Mouse (Mus musculus) brown adipose tissue, adult 24 weeks (tissue): ENCODE measurements around the gene Agap1. TPM values are rescaled to one million over a fixed set of nuclear protein-coding genes. Genes with fewer than 3 reads are reported as not detected.

Experiments
- H3K27ac ChIP-seq: fragments of 200-500 bp; replicated peaks from 2 replicates; pipeline ENCODE4 v1.5.1; 2012; ENCODE audit warnings: low read depth, mild to moderate bottlenecking, low read length
- H3K4me1 ChIP-seq: fragments of 200-500 bp; 2 replicates; pipeline ENCODE4 v1.6.1; 2012; ENCODE audit warnings: low read length, mixed read lengths; ENCODE audit not compliant: control insufficient read depth, insufficient read depth, insufficient read length
- H3K4me3 ChIP-seq: fragments of 200-500 bp; 2 replicates; pipeline ENCODE4 v1.5.1; 2012; ENCODE audit warnings: low read depth, mild to moderate bottlenecking, low read length, moderate library complexity; ENCODE audit not compliant: insufficient read depth
- polyA plus RNA-seq: library from polyadenylated mRNA; stranded (reverse); fragments of >200 nt; gene quantifications from 2 replicates; pipeline ENCODE4 v1.2.4, GENCODE M21; 2012; ENCODE audit not compliant: missing spikeins, insufficient read depth, insufficient read length

Gene Agap1
- polyA plus RNA-seq, 1 experiment: 8.4 TPM

DNA sequence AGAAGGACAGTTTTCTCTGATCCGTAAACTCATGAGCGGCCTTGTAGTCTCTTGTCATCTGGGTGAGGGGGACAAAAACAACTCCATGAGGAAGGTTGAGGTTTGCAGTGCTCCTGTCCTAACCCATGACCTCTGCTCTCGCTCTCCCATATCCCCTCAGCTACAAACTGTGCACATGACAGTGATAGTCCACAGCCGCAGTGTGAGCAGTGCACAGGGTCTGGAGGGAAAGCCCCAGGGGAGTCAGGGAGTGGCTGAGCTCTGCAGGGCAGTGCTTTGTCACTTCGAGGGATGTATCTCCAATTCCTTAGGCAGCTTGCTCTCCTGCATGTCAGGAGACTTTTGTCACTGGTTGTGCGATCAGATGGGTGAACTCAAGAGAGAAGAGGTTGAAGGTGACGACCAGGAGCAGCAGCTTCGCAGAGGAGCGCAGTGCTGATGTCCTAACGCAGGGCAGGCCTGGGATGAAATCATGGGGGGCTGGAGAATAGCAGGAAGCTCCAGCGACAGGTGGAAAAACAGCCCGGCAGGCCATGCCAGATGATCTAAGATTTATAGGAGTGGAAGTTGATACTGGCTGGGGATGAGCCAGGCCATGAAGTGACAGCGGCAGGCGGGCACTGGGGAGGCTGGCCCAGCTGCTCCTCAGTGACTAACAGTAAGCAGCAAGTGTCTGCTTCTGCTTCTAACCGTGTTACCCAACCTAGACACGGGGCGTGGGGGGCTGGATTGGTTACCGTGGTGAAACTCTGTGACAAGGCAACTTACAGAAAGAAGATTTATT, 83.7 kb downstream of the Agap1 start:
- Histone ChIP-seq H3K27ac (no peak overlapping the region), H3K4me3 (no peak overlapping the region), H3K4me1 (peaks cover 8% of the 10 kb centered on the region)

DNA sequence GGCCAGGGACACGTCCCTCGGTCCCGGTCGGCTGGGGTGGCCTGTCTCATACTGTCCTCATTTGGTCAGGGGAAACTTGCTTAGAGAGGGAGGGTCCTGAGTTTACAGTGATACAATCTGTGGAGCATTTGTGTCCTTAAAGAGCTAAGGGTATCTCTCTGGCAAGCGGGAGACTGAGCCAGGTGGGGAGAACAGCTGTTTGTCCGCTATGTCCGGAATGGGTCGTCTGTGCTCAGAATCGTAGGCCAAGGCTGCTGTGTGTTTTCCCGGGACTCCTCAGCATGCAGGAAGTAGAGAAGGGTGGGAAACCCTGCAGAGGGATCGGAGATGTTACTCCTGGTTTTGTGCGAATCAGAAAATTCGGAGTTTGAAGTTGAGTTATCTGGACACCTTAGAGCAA, 84.5 kb downstream of the Agap1 start:
- Histone ChIP-seq H3K4me1 (peaks cover 8% of the 10 kb centered on the region), H3K4me3 (no peak overlapping the region), H3K27ac (no peak overlapping the region)

DNA sequence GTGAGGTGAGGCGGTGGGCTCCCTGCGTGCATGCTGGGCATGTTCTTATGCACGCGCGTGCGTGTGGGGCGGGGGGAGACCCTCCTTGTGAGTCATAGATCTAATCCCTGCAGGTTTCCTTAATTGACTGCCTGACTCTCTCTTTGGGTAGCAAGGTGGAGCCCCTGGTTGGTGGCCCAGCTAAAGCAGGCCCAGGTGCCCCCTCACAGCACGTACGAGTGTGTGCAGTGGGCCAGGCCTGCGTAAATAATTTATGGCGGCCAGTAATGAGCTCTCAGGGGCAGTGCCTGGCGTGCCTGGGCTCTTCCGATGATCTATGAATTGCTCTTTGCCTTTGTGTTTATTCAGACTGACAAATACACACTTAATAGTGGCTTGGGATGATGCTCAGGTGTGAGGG, 86.5 kb downstream of the Agap1 start:
- Histone ChIP-seq H3K4me1 (peaks cover 6% of the 10 kb centered on the region), H3K27ac (no peak overlapping the region), H3K4me3 (no peak overlapping the region)

DNA sequence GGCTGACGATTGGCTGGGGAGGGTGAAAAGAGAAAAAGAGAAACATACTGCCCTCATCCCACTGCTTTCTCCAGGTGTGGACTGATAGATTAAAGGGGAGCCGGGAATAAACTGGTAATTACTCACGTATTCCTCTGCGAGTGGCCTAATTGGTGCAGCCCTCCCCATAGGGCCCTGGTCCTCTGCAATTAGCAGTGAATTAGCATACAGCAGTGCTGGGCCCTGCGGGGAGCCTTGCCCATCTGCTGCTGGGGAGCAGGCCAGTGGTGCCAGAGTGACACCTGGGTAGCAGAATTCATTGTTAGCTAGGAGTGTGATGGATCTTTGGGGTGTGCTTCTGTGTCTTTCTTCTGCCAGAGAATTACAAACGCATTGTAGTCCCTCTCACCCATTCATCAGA, 87.9 kb downstream of the Agap1 start:
- peaks cover 13% of the 10 kb centered on the region for H3K4me1 ChIP-seq
- no peak overlapping the region for H3K4me3 ChIP-seq
- no peak overlapping the region for H3K27ac ChIP-seq

DNA sequence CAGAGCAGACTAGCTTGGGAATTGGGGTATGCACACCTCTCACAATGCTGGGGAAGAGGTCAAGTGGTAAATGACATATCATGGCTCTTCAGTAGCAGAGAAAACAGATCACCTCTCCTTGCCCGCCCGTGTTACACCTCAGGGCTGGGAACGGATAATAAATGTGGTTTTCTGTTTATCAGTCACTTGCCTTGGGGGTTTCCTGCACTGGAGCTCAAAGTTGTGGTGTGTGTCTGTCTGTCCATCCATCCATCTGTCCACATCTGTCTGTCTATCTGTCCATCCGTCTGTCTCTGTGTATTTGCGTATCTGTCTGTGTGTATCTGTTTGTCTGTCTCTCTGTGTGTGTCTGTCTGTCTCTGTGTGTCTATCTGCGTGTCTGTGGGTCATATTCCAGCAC, 88.7 kb downstream of the Agap1 start:
- H3K4me1 ChIP-seq: peaks cover 12% of the 10 kb centered on the region
- H3K4me3 ChIP-seq: no peak overlapping the region
- H3K27ac ChIP-seq: no peak overlapping the region

DNA sequence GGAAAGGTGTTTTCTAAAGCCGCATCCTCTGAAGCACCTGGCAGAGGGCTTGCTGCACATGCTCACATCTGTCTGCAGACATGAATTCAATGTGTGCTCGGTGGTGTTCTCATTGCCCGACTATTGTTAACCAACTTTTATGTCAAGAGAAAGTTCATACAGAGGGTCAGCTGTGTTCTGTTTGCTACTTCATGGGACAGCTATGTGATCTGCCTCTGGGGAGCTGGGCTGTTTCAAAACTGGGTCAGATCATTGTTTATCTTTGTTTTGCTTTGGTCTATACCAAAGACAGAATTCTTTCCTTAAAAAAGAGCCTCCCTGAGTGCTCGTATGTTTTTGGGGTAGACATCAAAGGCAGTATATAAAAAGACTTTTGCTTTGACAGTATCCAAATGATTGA, 89.5 kb downstream of the Agap1 start:
- Histone ChIP-seq H3K4me3 (no peak overlapping the region), H3K4me1 (peaks cover 16% of the 10 kb centered on the region), H3K27ac (no peak overlapping the region)

DNA sequence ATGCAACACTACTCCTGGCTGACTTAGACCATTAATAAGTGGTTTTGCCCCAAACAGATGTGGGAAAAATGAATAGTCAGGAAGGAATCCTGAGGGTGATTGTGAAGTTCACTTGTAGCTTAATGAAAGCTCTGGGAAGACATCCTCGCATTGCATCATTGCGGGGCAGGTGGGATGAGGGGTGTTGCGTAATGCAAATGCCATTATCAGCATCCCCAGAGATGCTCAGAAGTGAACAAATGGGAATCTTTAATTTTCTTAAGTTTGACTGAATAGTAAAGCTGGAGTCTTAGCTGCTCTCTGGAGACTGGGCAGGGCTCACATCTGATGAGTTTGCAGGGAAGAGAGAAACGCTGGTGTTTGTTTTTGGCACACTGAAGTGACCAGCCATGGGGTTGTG, 90.5 kb downstream of the Agap1 start:
- Histone ChIP-seq H3K4me1 (peaks cover 21% of the 10 kb centered on the region), H3K27ac (no peak overlapping the region), H3K4me3 (no peak overlapping the region)

DNA sequence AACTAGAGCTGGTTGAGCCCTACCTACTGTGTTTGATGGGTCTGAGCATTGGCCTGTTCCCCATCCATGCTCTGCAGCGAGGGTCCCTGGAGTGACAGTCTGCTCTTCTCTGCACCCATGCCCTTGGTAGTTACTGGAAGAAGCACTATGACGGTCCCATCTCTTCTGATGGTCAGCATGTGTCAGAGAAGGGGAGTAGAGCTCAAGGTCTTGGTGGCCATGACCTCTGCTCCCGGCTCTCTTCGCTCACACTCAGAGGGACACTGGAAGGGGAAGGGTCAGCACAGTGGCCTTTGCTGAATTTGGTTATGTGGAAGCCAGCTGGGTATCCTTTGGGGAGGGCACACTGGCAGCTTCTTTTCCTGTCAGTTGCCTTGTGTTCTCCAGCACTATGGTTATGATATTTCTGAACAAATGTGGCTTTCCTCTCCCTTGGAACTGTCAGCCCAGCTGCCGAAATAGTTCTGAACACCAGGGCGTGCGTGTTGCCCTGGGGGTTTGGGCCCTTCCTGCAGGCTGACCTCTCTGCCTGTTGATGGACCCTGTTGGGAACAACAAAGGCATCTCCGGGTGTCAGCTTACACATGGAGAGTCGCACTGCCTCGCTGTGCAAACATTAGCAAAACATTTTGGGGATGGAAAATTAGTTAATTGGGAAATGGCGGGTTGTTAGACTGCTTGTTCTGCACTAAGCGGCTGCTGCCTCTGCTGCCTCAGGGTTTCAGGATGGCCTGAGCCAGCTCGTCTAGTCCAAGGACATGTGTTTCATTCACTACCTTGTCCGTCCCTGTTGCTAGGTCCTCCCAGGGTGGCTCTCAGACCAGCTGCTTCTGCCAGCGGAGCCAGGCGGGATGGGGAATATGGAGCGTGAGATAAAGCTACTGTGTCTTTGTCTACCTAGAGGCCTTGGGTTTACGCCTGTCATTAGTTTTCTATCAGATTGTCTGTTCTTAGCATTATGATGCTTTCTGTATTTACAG, 93.2 kb downstream of the Agap1 start:
- no peak overlapping the region for H3K4me3 ChIP-seq
- H3K27ac ChIP-seq: no peak overlapping the region
- peaks cover 21% of the 10 kb centered on the region for H3K4me1 ChIP-seq

DNA sequence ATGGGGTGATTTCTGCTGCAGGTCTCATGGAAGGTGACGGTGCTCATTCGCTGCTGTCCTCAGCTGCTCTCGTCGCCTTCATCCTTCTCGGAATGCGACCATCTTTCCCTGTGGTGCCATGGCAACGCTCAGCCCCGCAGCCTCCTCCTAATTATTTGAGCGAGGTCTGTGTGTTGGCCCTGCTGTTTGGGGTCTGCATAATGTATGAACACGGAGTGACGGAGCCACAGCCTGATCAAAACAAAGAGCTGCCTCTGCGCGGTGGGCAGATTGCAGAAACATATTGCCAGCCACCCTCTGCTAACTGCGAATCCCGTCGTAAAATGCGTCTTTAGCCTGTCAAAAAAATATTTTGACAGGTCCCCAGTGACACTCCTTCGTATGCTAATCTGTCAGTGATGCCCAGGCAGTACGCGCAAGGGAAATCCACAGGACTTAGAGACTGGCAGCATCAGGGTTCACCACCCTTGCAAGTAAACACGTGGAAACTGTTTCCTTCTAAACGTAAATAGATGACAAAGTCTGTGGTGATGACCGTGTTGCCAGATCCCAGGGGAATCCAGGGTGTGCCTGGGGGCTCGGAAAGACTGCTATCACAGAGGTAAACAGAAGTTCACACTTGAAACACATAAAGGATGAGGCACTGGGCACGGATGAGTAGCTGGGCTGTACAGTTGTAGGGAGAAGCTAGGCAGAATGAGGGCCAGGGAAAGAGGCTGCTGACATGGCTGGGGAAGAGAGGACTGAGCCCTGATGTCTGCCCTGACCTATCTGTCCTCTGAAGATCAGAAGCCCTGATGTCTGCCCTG, 95.7 kb downstream of the Agap1 start:
- H3K4me1 ChIP-seq: peaks cover 24% of the 10 kb centered on the region
- no peak overlapping the region for H3K27ac ChIP-seq
- H3K4me3 ChIP-seq: no peak overlapping the region

DNA sequence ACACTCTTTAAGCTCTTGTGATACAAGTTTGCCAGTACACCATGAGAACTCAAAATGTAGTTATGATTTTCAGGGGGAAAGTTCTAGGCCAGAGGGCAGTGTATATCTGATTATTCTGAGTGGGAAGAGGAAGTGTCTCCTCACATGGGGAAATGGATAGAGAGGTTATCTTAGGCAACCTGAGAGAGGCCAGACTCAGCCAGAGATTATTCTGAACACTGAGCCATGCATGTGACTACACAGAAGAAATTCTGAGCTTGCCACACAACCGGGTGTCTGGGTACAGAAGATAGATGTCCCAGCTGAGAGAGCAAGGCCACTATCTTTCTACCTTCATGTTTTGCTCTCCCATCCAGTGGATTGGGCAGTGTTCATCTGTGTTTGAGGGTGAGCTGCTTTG, 97.9 kb downstream of the Agap1 start:
- Histone ChIP-seq H3K27ac (no peak overlapping the region), H3K4me1 (peaks cover 27% of the 10 kb centered on the region)

DNA sequence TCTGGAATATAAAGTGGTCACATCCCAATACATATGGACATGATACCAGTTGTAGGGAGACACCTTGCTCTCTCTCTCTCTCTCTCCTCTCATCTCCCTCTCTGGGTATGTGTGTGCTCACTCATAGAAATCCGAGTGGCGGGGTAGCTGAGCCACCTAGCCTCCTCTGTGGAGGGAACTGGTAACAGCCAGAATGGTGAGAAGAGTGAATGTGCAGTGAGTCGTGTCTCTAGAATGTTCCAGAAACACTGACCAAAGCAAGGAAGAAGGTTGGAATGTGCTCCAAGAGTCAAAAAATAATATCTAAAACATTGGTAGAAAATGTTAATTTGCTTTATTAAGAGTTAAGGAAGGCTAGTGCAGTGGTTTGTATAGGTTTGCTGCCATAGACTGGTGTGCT, 99.2 kb downstream of the Agap1 start:
- no peak overlapping the region for H3K4me3 ChIP-seq
- no peak overlapping the region for H3K27ac ChIP-seq
- peaks cover 29% of the 10 kb centered on the region for H3K4me1 ChIP-seq

More for the DNA sequence above, 97.9 kb downstream of the Agap1 start:
- H3K4me3 ChIP-seq: no peak overlapping the region

DNA sequence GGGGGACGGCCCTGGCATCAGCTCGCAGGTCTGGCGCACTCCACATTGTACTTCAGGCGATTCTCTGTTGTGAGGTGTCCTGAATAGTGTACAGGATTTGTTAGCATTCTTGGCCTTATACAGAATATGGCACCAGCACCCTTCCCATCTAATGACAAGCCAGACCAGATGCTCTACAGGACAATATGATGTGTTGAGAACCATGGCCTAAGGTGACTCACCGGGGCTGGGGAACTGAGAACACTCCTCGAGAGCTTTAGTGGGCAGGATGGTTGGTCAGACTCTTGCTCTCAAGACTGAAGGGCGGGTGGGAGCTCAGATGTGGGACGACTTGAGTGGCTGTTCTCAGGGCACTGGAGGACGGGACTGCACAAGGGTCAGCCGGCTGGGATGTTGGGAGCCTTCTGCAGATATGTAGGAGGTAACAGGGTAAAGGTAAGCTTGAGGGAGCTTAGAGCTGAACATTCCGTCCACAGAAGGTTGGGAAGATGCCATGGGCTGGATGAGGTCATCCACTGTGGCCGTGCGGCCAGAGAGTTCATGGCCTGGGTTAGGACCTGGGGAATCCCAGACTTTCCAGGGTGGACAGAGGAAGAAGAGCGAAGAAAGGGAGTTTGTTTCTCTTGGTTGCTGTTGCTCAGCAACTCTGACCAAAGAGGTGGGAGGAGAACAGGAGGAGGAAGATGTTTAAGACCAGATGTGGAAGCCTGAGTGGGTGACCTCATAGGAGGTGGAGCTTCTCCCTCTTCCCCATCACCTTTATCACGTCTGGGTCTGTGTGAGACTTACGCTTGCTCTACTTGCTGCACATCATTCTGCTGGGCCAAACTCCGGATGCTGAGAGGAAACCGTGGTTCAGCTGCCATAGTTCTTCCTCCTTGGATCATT, 100.6 kb downstream of the Agap1 start:
- Histone ChIP-seq H3K27ac (peak overlapping the region; percentile 3; the same call in 1 of the 2 replicates), H3K4me1 (peaks cover 21% of the 10 kb centered on the region), H3K4me3 (no peak overlapping the region)

DNA sequence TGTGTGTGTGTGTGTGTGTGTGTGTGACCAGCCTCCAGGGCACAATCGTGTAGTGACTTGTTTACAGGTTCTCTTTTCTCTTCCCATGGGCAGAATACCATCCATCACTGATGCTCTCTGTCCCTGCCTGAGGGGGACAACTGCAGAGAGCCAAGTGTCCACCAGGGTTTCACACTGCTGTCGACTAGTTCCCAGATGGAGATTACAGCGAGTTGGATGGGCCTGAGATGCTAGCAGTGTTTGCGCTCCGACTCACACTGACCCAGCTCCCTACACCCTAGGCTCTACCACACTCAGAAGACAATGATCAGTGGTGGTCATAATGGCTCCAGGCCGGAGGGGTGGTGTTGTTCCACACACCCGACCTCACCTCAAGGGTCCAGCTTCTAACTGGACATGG, 101.4 kb downstream of the Agap1 start:
- Histone ChIP-seq H3K4me3 (no peak overlapping the region), H3K4me1 (peaks cover 21% of the 10 kb centered on the region), H3K27ac (peak overlapping the region; percentile 3; the same call in 1 of the 2 replicates)

DNA sequence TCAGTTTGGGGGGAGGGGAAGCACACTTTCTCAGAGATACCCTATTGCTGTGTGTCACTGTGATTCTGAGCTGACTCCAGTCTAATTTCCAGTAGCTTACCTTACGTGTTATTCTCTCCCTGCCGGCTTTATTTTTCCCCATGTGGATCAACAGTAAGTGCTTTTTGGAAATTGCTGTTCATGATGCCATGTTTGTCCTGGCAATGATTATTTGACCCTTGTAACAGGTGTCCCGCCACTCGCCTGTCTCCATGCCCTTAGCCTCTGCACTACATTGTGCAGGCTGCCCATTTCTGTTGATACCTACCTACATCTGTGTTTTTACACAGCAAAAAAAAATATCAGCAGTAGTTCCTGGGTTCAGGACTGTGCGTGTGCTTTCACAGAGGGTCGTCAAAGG, 102.8 kb downstream of the Agap1 start:
- Histone ChIP-seq H3K4me1 (peaks cover 21% of the 10 kb centered on the region), H3K27ac (no peak overlapping the region), H3K4me3 (no peak overlapping the region)
